Comparison of ENCODE assay signal across 15 mouse cellular contexts in genomic region chr15:83639160-83639559, GRCm38 (mm10). TPM values are rescaled to one million over a fixed set of nuclear protein-coding genes. Genes with fewer than 3 reads are reported as not detected.
A peak's percentile ranks its signal among the peaks of the same experiment; 100 is the strongest.
DNase-seq lines count a peak whose midpoint lies in the region; ATAC-seq and TF ChIP-seq lines count a peak whose summit lies in the region.
"Had no signal": no experiment of that assay in that cellular context is flagged by ENCODE, and none has a peak within 500 bp of the region (broad histone marks: within the 10 kb centered on the region; RNA-seq: fewer than 3 reads in every experiment).

No protein-coding gene starts in this region.

- H3K27ac ChIP-seq in heart, embryonic 13.5 days (replicated peaks): peak overlapping the region; percentile 77
- H3K27ac ChIP-seq in lung, embryonic 14.5 days (ENCODE audit: low read depth): no peak overlapping the region
- H3K27ac ChIP-seq: forebrain, embryonic 12.5 days; limb, embryonic 13.5 days; midbrain, embryonic 12.5 days had no signal

- 16% methylated on average over 3 of the region's 3 CpGs for WGBS in heart, embryonic 13.5 days
- WGBS in lung, embryonic 14.5 days: 19% methylated on average over 3 of the region's 3 CpGs

- peaks cover 45% of the 10 kb centered on the region for H3K4me1 ChIP-seq in heart, embryonic 13.5 days
- H3K4me1 ChIP-seq in lung, embryonic 14.5 days (ENCODE audit: insufficient read depth): no peaks in the 10 kb centered on the region

- H3K4me2 ChIP-seq in heart, embryonic 13.5 days: no peak overlapping the region
- no peak overlapping the region for H3K4me2 ChIP-seq in lung, embryonic 14.5 days
- H3K4me2 ChIP-seq: forebrain, embryonic 12.5 days; limb, embryonic 13.5 days; midbrain, embryonic 12.5 days had no signal

- no peak overlapping the region for H3K4me3 ChIP-seq in heart, embryonic 13.5 days
- H3K4me3 ChIP-seq in lung, embryonic 14.5 days (ENCODE audit: low read depth, low read length): no peak overlapping the region
- H3K4me3 ChIP-seq: forebrain, embryonic 12.5 days; limb, embryonic 13.5 days; midbrain, embryonic 12.5 days had no signal

- peak; percentile 11 for DNase-seq in adrenal gland, adult 2 months
- no peak for DNase-seq in adrenal gland, postnatal 4 days (ENCODE audit: low spot score in 2 of 2)
- peak; percentile 69 for DNase-seq in embryo, embryonic 11 days
- DNase-seq in lung, embryonic 14.5 days: peak; percentile 89
- no peak for DNase-seq in right cerebral cortex, postnatal 14 days
- DNase-seq: cerebellum, adult 9-11 months; kidney, postnatal 36 days; spleen, adult 18-20 months had no signal

- H3K9me3 ChIP-seq in heart, embryonic 13.5 days: no peaks in the 10 kb centered on the region
- no peaks in the 10 kb centered on the region for H3K9me3 ChIP-seq in lung, embryonic 14.5 days (ENCODE audit: low read depth, low read length)
- H3K9me3 ChIP-seq: forebrain, embryonic 12.5 days; G1E; limb, embryonic 13.5 days; midbrain, embryonic 12.5 days had no signal

- ATAC-seq in heart, embryonic 13.5 days (ENCODE audit: extremely low read depth, insufficient number of reproducible peaks, low FRiP score, low TSS enrichment): 0 out of 2 replicates have a peak, but pooled peaks have one; percentile 46
- ATAC-seq in lung, embryonic 14.5 days (ENCODE audit: insufficient read depth): peak; percentile 95
- ATAC-seq in monocyte, adult 5-6 weeks (replicated peaks; ENCODE audit: insufficient number of reproducible peaks, low FRiP score, low TSS enrichment, poor library complexity, severe bottlenecking): no peak
- ATAC-seq in granulocyte monocyte progenitor cell, adult 5-6 weeks (replicated peaks; ENCODE audit: poor library complexity, severe bottlenecking): no peak

- peaks cover 3% of the 10 kb centered on the region; the same call in 1 of the 2 replicates for H3K27me3 ChIP-seq in heart, embryonic 13.5 days (replicated peaks)
- no peaks in the 10 kb centered on the region for H3K27me3 ChIP-seq in lung, embryonic 14.5 days (ENCODE audit: insufficient read depth, low read length)
- H3K27me3 ChIP-seq: forebrain, embryonic 12.5 days; limb, embryonic 13.5 days; midbrain, embryonic 12.5 days had no signal

- TF ChIP-seq CTCF in lung, embryonic 14.5 days (IDR thresholded peaks at IDR 0.05; ENCODE audit: low read depth): no peak

- H3K9ac ChIP-seq in heart, embryonic 13.5 days: no peak overlapping the region
- no peak overlapping the region for H3K9ac ChIP-seq in lung, embryonic 14.5 days
- H3K9ac ChIP-seq: forebrain, embryonic 12.5 days; limb, embryonic 13.5 days; midbrain, embryonic 12.5 days had no signal

- H3K36me3 ChIP-seq in heart, embryonic 13.5 days: no peaks in the 10 kb centered on the region
- H3K36me3 ChIP-seq in lung, embryonic 14.5 days (ENCODE audit: insufficient read depth): no peaks in the 10 kb centered on the region
- H3K36me3 ChIP-seq: G1E; limb, embryonic 13.5 days; midbrain, embryonic 12.5 days had no signal

RNA-seq across cellular contexts. Expression of gene Ttll12, which starts 44.2 kb away (rescaled TPM):
- 10 to 100 TPM; 31.7 to 46.2 TPM for total RNA-seq in adrenal gland, adult 2 months (2021)
- 47.4 and 48.0 TPM in 2 replicates for polyA plus RNA-seq in adrenal gland, adult 2 months (2012; rRNA removed)
- total RNA-seq in adrenal gland, postnatal 4 days (2021): 10 to 100 TPM; 26.1 to 26.8 TPM
- polyA plus RNA-seq in heart, embryonic 13.5 days (2015; fragmentation: Nextera tagmentation; extraction: Ambion mirVana): 21.9 and 22.0 TPM in 2 replicates
- 40.1 and 43.5 TPM in 2 replicates for polyA plus RNA-seq in lung, embryonic 14.5 days (2014; fragmentation: Nextera tagmentation; extraction: Ambion mirVana)
- total RNA-seq in monocyte, adult 5-6 weeks (2017): 2.7 to 4.9 TPM (median 2.8 TPM) in 3 replicates
- 15.1 and 23.6 TPM in 2 replicates for total RNA-seq in granulocyte monocyte progenitor cell, adult 5-6 weeks (2014; fragmentation: Nextera tagmentation)
- total RNA-seq in granulocyte monocyte progenitor cell, adult 5-6 weeks (2017): 9.7 and 10.1 TPM in 2 replicates

Comparison
In these comparisons a context has a peak if more than half of its experiments do, and no peak if none do; other contexts are left out.
1. DNase-seq: peak in adrenal gland, adult 2 months (single experiment), embryo, embryonic 11 days (single experiment) and lung, embryonic 14.5 days (single experiment); none in adrenal gland, postnatal 4 days (0 of 2) and right cerebral cortex, postnatal 14 days (single experiment).
2. ATAC-seq: peak in heart, embryonic 13.5 days (single experiment) and lung, embryonic 14.5 days (single experiment); none in monocyte, adult 5-6 weeks (single experiment) and granulocyte monocyte progenitor cell, adult 5-6 weeks (single experiment).